8 mouse cellular contexts compared by ENCODE assay signal in the genomic region with DNA sequence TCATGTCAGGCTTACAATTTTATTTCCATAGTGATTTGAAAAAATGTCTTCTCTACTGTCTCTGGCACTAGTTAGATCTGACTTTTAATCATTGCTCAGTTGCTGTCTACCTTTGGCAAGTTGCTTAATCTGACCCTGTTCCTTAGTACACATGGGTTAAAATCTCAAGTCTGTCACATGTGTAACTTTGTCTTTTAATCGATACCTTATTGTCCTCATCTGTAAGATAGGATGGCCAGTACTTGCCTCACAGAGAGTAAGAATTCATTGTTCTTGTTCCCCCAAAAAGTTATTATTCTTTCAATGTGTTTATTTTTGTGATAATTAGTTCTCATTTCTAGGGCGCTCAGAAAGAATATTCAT. TPM values are rescaled to one million over a fixed set of nuclear protein-coding genes. Genes with fewer than 3 reads are reported as not detected.
DNase-seq lines count a peak whose midpoint lies in the region; ATAC-seq and TF ChIP-seq lines count a peak whose summit lies in the region.

No protein-coding gene starts in this region.

- WGBS in heart, embryonic 12.5 days = 42% methylated on average over 2 of the region's 2 CpGs
- 39% methylated on average over 2 of the region's 2 CpGs for WGBS in forebrain, embryonic 16.5 days
- 23% methylated on average over 2 of the region's 2 CpGs for WGBS in liver, postnatal 0 days (ENCODE audit: insufficient replicate concordance)

- no peaks in the 10 kb centered on the region for H3K36me3 ChIP-seq in heart, embryonic 12.5 days
- peaks cover 4% of the 10 kb centered on the region; the same call in 1 of the 2 replicates for H3K36me3 ChIP-seq in ES-Bruce4 (ENCODE audit: control insufficient read depth, insufficient read depth, low read length, poor library complexity, severe bottlenecking)
- H3K36me3 ChIP-seq in forebrain, embryonic 16.5 days (ENCODE audit: control insufficient read depth, insufficient read depth) = no peaks in the 10 kb centered on the region
- 0 out of 2 replicates have a peak, but pooled peaks cover 3% of the 10 kb centered on the region for H3K36me3 ChIP-seq in liver, postnatal 0 days (replicated peaks; ENCODE audit: insufficient read depth, low read length)

- H3K9ac ChIP-seq in heart, embryonic 12.5 days = peak overlapping the region; percentile 85
- H3K9ac ChIP-seq in ES-Bruce4 (ENCODE audit: low read depth, poor library complexity, severe bottlenecking) = peak overlapping the region; percentile 83
- peak overlapping the region; percentile 86 for H3K9ac ChIP-seq in forebrain, embryonic 16.5 days (replicated peaks; ENCODE audit: low read depth, low read length)
- peak overlapping the region; percentile 68 for H3K9ac ChIP-seq in liver, postnatal 0 days (replicated peaks)

- no peak for ATAC-seq in heart, embryonic 12.5 days (ENCODE audit: insufficient number of reproducible peaks, low FRiP score)
- no peak for ATAC-seq in forebrain, embryonic 16.5 days
- ATAC-seq in liver, postnatal 0 days = no peak
- no peak for ATAC-seq in CD4-positive, CD25-positive, alpha-beta regulatory T cell, adult 4 months

- H3K27me3 ChIP-seq in heart, embryonic 12.5 days (replicated peaks) = no peaks in the 10 kb centered on the region
- no peaks in the 10 kb centered on the region for H3K27me3 ChIP-seq in ES-Bruce4 (ENCODE audit: control insufficient read depth, insufficient read depth, low read length, poor library complexity, severe bottlenecking)
- no peaks in the 10 kb centered on the region for H3K27me3 ChIP-seq in forebrain, embryonic 16.5 days (replicated peaks; ENCODE audit: control insufficient read depth, insufficient read depth, low read length)
- H3K27me3 ChIP-seq in liver, postnatal 0 days (ENCODE audit: insufficient read depth, low read length) = no peaks in the 10 kb centered on the region

- H3K4me3 ChIP-seq in heart, embryonic 12.5 days = peak overlapping the region; percentile 71
- peak overlapping the region; percentile 99 for H3K4me3 ChIP-seq in ES-Bruce4 (ENCODE audit: low read depth, low read length)
- H3K4me3 ChIP-seq in forebrain, embryonic 16.5 days (replicated peaks; ENCODE audit: low read length) = peak overlapping the region; percentile 71
- H3K4me3 ChIP-seq in liver, postnatal 0 days (ENCODE audit: low read depth, low read length) = peak overlapping the region; percentile 90

- no peak for TF ChIP-seq POLR2A in ES-Bruce4 (IDR thresholded peaks at IDR 0.05; ENCODE audit: insufficient read depth, low read length)

- TF ChIP-seq CTCF in ES-Bruce4 (IDR thresholded peaks at IDR 0.05; ENCODE audit: low read depth, low read length) = no peak
- TF ChIP-seq CTCF in liver, postnatal 0 days (IDR thresholded peaks at IDR 0.05; ENCODE audit: low read depth) = no peak

- H3K9me3 ChIP-seq in heart, embryonic 12.5 days (replicated peaks) = no peaks in the 10 kb centered on the region
- H3K9me3 ChIP-seq in ES-Bruce4 (replicated peaks; ENCODE audit: control insufficient read depth, insufficient read depth, low read length, poor library complexity, severe bottlenecking) = no peaks in the 10 kb centered on the region
- no peaks in the 10 kb centered on the region for H3K9me3 ChIP-seq in forebrain, embryonic 16.5 days (ENCODE audit: control insufficient read depth, low read length)
- no peaks in the 10 kb centered on the region for H3K9me3 ChIP-seq in liver, postnatal 0 days (ENCODE audit: low read length)

- peak overlapping the region; percentile 94 for H3K27ac ChIP-seq in heart, embryonic 12.5 days (ENCODE audit: poor library complexity, severe bottlenecking)
- peak overlapping the region; percentile 95; the same call in 1 of the 2 replicates for H3K27ac ChIP-seq in ES-Bruce4 (ENCODE audit: insufficient read depth, low read length)
- H3K27ac ChIP-seq in forebrain, embryonic 16.5 days (ENCODE audit: low read length) = peak overlapping the region; percentile 98
- H3K27ac ChIP-seq in liver, postnatal 0 days (ENCODE audit: low read depth) = peak overlapping the region; percentile 99

- peak overlapping the region; percentile 79 for H3K4me2 ChIP-seq in heart, embryonic 12.5 days
- H3K4me2 ChIP-seq in forebrain, embryonic 16.5 days (ENCODE audit: low read length) = peak overlapping the region; percentile 65
- H3K4me2 ChIP-seq in liver, postnatal 0 days (ENCODE audit: low read depth, low read length) = peak overlapping the region; percentile 84

- TF ChIP-seq EP300 in ES-Bruce4 (IDR thresholded peaks at IDR 0.05; ENCODE audit: insufficient read depth, low read depth, low read length) = no peak
- TF ChIP-seq EP300 in liver, postnatal 0 days (IDR thresholded peaks at IDR 0.05; ENCODE audit: low read depth) = no peak

- H3K4me1 ChIP-seq in heart, embryonic 12.5 days (replicated peaks) = peaks cover 23% of the 10 kb centered on the region
- no peaks in the 10 kb centered on the region for H3K4me1 ChIP-seq in ES-Bruce4 (ENCODE audit: control insufficient read depth, insufficient read depth, low read length)
- peaks cover 15% of the 10 kb centered on the region for H3K4me1 ChIP-seq in forebrain, embryonic 16.5 days (replicated peaks; ENCODE audit: control insufficient read depth, insufficient read depth, low read length)
- peaks cover 20% of the 10 kb centered on the region for H3K4me1 ChIP-seq in liver, postnatal 0 days (ENCODE audit: insufficient read depth)

- no peak for DNase-seq in heart, adult 9 months (ENCODE audit: low spot score in 2 of 2)
- DNase-seq in liver, postnatal 0 days = no peak
- DNase-seq in urinary bladder, adult 2 months (ENCODE audit: low spot score) = no peak
- DNase-seq in retina, embryonic 14.5 days (ENCODE audit: low spot score) = no peak

RNA-seq across cellular contexts. Expression of a gene that starts 1.0 kb away (rescaled TPM):
- polyA plus RNA-seq in heart, embryonic 12.5 days (2016; fragmentation: Nextera tagmentation; extraction: Ambion mirVana) = 8.5 and 10.0 TPM in 2 replicates
- 59.0 and 66.1 TPM in 2 replicates for polyA plus RNA-seq in ES-Bruce4 (2011; ENCODE audit: insufficient read depth, insufficient read length, low read depth, missing spikeins)
- polyA plus RNA-seq in forebrain, embryonic 16.5 days (2015; fragmentation: Nextera tagmentation; extraction: Ambion mirVana) = 15.2 and 16.5 TPM in 2 replicates
- 2.3 and 3.1 TPM in 2 replicates for polyA plus RNA-seq in liver, postnatal 0 days (2015; fragmentation: Nextera tagmentation; extraction: Ambion mirVana)
- polyA plus RNA-seq in CD4-positive, CD25-positive, alpha-beta regulatory T cell, adult 4 months (2017; shearing (Covaris generic)) = 10 to 100 TPM; 25.2 to 26.2 TPM
- polyA plus RNA-seq in urinary bladder, adult 2 months (2012; rRNA removed) = 14.7 and 23.9 TPM in 2 replicates

RNA-seq across cellular contexts. Expression of a gene that starts 27.0 kb away (rescaled TPM):
- polyA plus RNA-seq in heart, embryonic 12.5 days (2016; fragmentation: Nextera tagmentation; extraction: Ambion mirVana) = 6.1 and 8.2 TPM in 2 replicates
- 12.3 and 12.8 TPM in 2 replicates for polyA plus RNA-seq in ES-Bruce4 (2011; ENCODE audit: insufficient read depth, insufficient read length, low read depth, missing spikeins)
- polyA plus RNA-seq in forebrain, embryonic 16.5 days (2015; fragmentation: Nextera tagmentation; extraction: Ambion mirVana) = 5.3 and 6.7 TPM in 2 replicates
- polyA plus RNA-seq in liver, postnatal 0 days (2015; fragmentation: Nextera tagmentation; extraction: Ambion mirVana) = 2.0 TPM in 2 replicates
- 10 to 100 TPM; 17.9 to 28.0 TPM for polyA plus RNA-seq in CD4-positive, CD25-positive, alpha-beta regulatory T cell, adult 4 months (2017; shearing (Covaris generic))
- polyA plus RNA-seq in urinary bladder, adult 2 months (2012; rRNA removed) = 15.0 and 15.4 TPM in 2 replicates

RNA-seq across cellular contexts. Expression of a gene that starts 38.0 kb away (rescaled TPM):
- 14.6 and 18.7 TPM in 2 replicates for polyA plus RNA-seq in heart, embryonic 12.5 days (2016; fragmentation: Nextera tagmentation; extraction: Ambion mirVana)
- polyA plus RNA-seq in ES-Bruce4 (2011; ENCODE audit: insufficient read depth, insufficient read length, low read depth, missing spikeins) = 32.4 and 34.6 TPM in 2 replicates
- 18.5 and 23.2 TPM in 2 replicates for polyA plus RNA-seq in forebrain, embryonic 16.5 days (2015; fragmentation: Nextera tagmentation; extraction: Ambion mirVana)
- polyA plus RNA-seq in liver, postnatal 0 days (2015; fragmentation: Nextera tagmentation; extraction: Ambion mirVana) = 6.6 and 7.9 TPM in 2 replicates
- polyA plus RNA-seq in CD4-positive, CD25-positive, alpha-beta regulatory T cell, adult 4 months (2017; shearing (Covaris generic)) = 10 to 100 TPM; 34.0 to 50.6 TPM
- polyA plus RNA-seq in urinary bladder, adult 2 months (2012; rRNA removed) = 23.7 and 35.6 TPM in 2 replicates

RNA-seq across cellular contexts. Expression of a gene that starts 44.0 kb away (rescaled TPM):
- 63.5 and 67.8 TPM in 2 replicates for polyA plus RNA-seq in heart, embryonic 12.5 days (2016; fragmentation: Nextera tagmentation; extraction: Ambion mirVana)
- 60.5 and 62.4 TPM in 2 replicates for polyA plus RNA-seq in ES-Bruce4 (2011; ENCODE audit: insufficient read depth, insufficient read length, low read depth, missing spikeins)
- 42.5 and 43.1 TPM in 2 replicates for polyA plus RNA-seq in forebrain, embryonic 16.5 days (2015; fragmentation: Nextera tagmentation; extraction: Ambion mirVana)
- polyA plus RNA-seq in liver, postnatal 0 days (2015; fragmentation: Nextera tagmentation; extraction: Ambion mirVana) = 41.7 and 54.0 TPM in 2 replicates
- polyA plus RNA-seq in CD4-positive, CD25-positive, alpha-beta regulatory T cell, adult 4 months (2017; shearing (Covaris generic)) = 10 to 100 TPM; 36.5 to 50.4 TPM
- polyA plus RNA-seq in urinary bladder, adult 2 months (2012; rRNA removed) = 55.0 and 79.5 TPM in 2 replicates

RNA-seq across cellular contexts. Expression of a gene that starts 48.7 kb away (rescaled TPM):
- 2.3 TPM in 2 replicates for polyA plus RNA-seq in heart, embryonic 12.5 days (2016; fragmentation: Nextera tagmentation; extraction: Ambion mirVana)
- polyA plus RNA-seq in ES-Bruce4 (2011; ENCODE audit: insufficient read depth, insufficient read length, low read depth, missing spikeins) = 3.7 and 4.6 TPM in 2 replicates
- 2.7 and 3.3 TPM in 2 replicates for polyA plus RNA-seq in forebrain, embryonic 16.5 days (2015; fragmentation: Nextera tagmentation; extraction: Ambion mirVana)
- polyA plus RNA-seq in liver, postnatal 0 days (2015; fragmentation: Nextera tagmentation; extraction: Ambion mirVana) = 0.15 and 0.41 TPM in 2 replicates
- polyA plus RNA-seq in CD4-positive, CD25-positive, alpha-beta regulatory T cell, adult 4 months (2017; shearing (Covaris generic)) = under 1 TPM in 1 of 2 experiments, not detected in 1; 0.20 TPM
- polyA plus RNA-seq in urinary bladder, adult 2 months (2012; rRNA removed) = 1.7 and 2.0 TPM in 2 replicates
